Mouse (Mus musculus): ENCODE results near the gene Ppargc1a.

The Ppargc1a gene

DNA sequence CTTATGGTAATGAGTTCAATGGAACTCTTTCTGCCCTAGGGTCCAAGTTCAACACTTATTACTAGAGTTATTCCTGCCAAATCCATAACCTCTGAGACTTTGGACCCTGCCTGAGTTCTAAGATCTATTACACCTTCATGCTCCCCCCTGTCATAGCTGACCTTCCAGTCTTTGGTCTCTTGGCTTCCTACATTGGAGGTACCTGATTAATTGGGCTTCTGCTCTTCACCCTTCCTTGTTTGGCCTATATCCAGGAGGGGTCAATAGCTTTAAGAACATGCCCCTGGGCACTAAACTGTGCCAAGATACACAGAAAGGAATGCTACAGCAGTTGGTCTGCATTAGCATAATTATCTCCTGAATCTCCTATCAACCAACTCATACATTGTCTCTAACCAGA is 141.1 kb downstream of the Ppargc1a start:
- DNase-seq (ENCODE audit: extremely low read depth, low read depth) = no peak

DNA sequence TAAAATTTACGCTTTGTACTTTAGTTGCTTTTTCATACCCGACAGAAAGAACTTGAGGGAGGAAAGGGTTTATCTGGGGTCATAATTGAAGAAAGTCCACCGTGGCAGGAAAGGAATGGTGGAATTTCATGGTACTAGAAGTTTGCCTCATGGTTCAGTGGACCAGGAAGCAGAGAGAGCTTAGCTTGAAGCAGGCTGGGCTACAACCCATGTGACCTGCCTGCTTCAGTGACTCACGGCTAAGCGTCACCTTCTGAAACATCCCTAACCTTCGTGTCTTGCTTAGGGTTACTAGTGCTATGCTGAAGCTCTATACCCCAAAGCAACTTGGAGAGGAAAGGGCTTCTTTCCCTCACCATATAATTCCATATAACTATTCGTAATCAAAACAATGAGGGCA is 151.1 kb downstream of the Ppargc1a start:
- DNase-seq (ENCODE audit: extremely low read depth, low read depth) = no peak

DNA sequence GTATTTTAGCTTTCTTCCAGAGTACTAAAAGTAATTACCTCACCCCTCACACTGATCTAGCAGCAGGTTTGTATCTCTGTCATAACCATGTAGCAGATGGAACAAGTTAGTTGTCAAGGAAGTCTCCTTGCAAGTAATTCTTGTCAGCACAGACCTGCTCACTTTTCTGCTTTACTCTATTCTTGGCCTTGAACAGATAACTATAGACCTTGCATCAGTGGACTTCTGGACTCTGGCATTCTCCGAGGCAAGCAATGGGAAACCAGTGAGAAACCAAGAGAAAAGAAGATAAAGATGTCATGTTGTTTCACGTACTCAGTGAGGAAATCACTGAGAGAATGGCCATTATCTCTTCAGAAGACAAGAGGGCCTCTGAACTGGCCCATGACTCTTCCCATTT is 152.1 kb downstream of the Ppargc1a start:
- no peak for DNase-seq (ENCODE audit: extremely low read depth, low read depth)

DNA sequence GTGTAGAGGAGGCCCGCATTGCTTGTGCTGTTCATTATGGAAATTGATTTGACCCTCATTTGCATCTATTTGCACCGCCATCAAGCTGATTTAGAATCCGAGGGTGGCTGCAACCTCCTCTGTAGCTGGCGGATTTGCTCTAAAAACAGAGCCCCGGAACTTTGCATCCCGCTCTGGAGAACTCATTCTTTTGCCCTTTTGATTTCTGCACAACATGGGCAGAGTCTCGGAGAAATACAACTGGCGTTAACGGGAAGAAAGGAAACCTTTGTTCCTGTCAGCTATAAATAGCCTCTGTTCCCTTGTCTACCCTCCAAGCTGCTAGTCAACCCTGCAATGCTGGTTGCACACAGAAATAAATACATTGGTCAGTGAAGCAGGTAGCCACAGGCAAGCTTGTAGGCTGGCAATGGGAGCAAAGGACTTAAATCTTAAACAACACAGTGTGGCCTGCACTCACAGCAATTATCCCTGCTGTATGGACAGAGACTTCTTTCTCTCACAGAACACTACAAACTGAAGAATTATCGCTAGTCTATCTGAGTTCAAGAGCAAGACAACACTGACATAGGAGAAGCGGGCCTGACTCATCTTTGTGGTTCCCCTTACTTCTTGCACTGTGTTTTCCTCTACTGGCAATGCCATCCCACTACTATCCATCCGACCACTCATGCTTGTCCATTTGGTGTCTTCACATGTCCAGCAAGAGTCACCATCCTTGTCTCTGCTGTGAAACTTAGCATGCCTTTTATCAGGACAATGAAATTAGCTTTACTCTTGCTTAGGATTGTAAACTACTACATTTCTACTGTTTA is 155.0 kb downstream of the Ppargc1a start:
- DNase-seq (ENCODE audit: extremely low read depth, low read depth) = no peak

DNA sequence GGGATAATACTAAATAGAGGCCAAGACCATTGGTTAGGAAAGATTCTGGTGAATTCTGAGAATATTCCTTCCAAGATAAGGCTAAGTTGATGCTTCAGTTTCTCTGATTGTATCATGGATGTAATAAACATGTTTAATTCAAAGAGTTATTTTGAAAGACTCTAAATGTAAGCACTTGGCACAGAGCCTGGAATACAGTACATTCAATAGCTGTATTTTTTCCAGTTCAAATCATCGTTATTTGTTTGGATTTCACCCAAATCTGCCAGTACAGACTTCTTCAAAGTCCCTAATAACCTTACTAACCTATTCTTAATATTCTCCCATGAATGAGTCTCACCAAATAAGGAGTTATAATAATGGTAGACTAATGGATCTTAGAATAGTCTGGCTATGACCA is 157.5 kb downstream of the Ppargc1a start:
- no peak for DNase-seq (ENCODE audit: extremely low read depth, low read depth)

DNA sequence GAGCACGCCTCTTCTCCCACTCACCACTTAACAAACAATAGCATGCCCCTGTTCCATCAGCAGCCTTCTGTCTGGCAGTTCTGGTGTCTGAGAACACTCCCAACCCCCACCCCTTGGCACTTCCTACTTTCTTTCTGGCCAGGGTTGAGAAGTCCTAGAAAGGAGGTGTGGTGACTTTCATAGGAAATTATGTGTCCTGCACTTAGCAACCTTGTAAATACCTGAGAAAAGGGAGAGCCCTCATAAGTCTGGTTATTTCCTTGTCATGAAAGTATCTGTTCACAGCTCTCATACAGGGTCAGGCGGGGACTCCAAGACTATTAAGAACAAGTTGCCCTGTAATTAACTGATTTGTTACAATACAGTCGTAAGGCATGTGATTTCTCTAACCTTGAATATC is 161.1 kb downstream of the Ppargc1a start:
- no peak for DNase-seq (ENCODE audit: extremely low read depth, low read depth)
